Mouse (Mus musculus): ENCODE results near the gene Pigt. TPM values are rescaled to one million over a fixed set of nuclear protein-coding genes. Genes with fewer than 3 reads are reported as not detected.

Pigt gene
- total RNA-seq, 2 experiments from 2014 or later, result 36.8 to 41.0 TPM

DNA sequence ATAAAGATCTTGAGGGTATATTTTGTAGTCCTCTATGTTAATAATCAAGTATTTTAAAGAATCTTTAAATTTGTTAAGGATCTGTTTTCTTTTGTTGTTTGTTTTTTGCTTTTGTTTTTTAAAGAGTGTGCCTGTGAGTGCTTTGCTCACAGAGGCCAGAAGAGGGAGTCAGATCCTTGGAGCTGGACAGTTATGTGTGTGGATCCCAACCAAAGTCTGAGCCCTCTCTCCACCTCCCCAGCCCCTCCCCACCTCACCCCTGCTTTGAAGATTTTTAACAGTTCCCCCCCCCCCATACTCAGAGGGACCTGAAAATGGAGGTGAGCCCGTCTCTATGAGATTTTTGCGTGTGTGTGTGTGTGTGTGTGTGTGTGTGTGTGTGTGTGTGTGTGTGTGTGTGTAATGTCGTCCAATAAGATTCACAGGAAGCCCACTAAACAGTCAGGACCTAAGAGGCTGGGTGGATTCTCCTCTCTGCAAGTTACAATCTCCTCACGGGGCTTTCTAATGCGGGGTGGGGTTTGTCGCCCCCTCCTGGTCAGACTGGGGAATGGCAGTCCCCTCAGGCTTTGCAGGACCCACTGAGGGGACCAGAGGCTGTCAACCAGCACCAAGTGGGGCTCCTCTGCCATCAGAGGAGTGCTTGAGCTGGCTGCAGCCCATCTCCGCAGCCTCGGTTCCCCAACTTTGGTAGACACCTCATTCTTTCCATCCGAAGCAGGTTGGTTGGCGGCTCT lies 20.3 kb downstream of the Pigt start:
- intact Hi-C loops (cut with DNase I; ENCODE audit: low total_unique reads), result loop anchor here (2.0 kb wide), 1 partner anchor 103 kb away; no protein-coding TSS in a partner anchor
- DNase-seq, result peak; percentile 48

- intact Hi-C loops (cut with DNase I; ENCODE audit: low total_unique reads), result loop anchor here (2.0 kb wide), 1 partner anchor 104 kb away; no protein-coding TSS in a partner anchor
These were observed 21.2 kb downstream of the Pigt start for GRCm38 (mm10) chr2:164518266-164519170.

GRCm38 (mm10) chr2:164519171-164519526 lies 21.8 kb downstream of the Pigt start:
- DNase-seq, result no peak
- intact Hi-C loops (cut with DNase I; ENCODE audit: low total_unique reads), result loop anchor here (2.0 kb wide), 1 partner anchor 104 kb away; no protein-coding TSS in a partner anchor

More at GRCm38 (mm10) chr2:164518266-164519170, 21.2 kb downstream of the Pigt start:
- no peak for DNase-seq

DNA sequence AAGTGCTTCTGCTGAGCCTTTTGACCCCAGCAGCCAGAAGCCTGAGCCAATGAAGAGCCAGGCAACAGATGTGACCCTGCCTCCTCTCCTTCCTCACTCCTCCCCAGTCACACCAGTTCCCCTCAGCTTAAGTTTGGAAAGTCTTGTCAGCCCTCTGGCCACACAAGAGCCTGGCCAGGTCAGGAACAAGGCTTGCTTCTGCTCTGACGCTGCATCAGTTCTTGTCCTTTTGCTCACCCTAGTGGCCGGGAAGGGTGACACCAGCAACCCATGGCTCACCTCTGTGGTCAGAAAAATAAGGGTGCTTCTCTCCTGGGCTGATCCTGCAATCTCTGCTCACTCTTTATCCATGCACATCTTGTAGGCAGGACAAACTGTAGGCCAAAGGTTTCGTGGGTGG lies 23.5 kb downstream of the Pigt start:
- intact Hi-C loops (cut with DNase I; ENCODE audit: low total_unique reads), result no loop called here
- peak; percentile 42 for DNase-seq

- intact Hi-C loops (cut with DNase I; ENCODE audit: low total_unique reads), result no loop called here
- no peak for DNase-seq
These were observed 24.5 kb downstream of the Pigt start for GRCm38 (mm10) chr2:164521841-164522240.

DNA sequence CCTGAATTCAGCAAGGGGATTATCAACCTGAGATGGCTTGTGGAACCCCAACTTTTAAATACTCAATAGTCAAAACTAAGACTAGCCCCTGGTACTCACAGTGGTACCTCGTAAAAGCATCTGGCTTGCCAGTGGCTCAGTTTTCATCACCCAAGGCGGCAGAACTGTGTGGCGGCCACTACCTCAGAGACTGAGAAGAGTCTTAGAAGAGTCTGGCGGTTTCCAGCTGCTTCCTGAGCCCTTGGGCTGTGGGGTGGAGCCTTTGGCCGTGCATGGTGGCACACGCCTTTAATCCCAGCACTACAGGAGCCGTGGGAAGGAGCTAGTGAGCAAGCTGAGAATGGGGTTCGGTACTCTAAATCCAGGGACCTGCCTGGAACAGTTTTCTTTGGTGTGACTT lies 25.0 kb downstream of the Pigt start:
- intact Hi-C loops (cut with DNase I; ENCODE audit: low total_unique reads), result no loop called here
- DNase-seq, result no peak

DNA sequence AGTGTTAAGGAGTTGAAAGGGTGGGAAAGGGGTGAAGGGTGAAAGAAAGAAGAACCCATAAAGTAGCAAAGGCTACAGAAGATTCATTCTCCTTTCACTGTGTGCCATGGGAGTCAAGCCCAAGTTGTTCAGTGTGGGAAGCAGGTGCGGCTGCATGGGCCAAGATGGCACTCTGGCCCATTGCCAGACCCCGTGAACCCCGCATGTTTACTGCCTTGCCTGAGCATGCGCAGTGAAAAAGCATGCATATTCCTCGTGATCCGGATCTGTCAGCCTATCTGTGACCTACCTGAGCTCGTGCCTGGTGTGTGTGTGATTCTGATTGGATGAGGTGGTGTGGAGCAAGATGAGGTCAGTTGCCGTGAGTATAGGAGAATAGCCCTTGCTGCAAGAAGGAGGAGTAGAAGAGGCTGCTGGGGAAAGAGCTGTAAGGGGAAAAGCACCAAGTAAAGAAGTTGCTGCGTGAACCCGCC lies 26.0 kb downstream of the Pigt start:
- intact Hi-C loops (cut with DNase I; ENCODE audit: low total_unique reads), result no loop called here

GRCm38 (mm10) chr2:164528557-164528956 lies 31.2 kb downstream of the Pigt start:
- intact Hi-C loops (cut with DNase I; ENCODE audit: low total_unique reads), result no loop called here
- no peak for DNase-seq

More for the DNA sequence above, 26.0 kb downstream of the Pigt start:
- no peak for DNase-seq

DNA sequence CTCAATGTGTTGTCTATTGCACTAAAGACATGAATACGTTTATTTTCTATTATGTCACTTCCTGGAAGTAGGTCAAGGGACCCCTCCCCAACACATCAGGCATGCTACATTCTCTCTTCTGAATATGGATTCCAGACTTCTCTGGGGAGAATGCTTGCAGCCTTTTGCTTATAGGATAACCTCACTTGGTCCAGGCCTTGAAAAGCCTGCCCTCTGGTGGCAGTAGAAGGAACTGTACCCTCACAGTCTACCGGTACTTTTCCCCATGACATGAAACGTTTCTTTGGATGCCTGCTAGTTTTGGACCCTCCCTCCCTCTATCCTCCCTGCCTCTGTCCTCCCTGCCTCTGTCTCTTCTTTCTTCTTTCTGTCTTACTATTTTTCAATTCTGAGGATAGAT lies 33.8 kb downstream of the Pigt start:
- intact Hi-C loops (cut with DNase I; ENCODE audit: low total_unique reads), result no loop called here

DNA sequence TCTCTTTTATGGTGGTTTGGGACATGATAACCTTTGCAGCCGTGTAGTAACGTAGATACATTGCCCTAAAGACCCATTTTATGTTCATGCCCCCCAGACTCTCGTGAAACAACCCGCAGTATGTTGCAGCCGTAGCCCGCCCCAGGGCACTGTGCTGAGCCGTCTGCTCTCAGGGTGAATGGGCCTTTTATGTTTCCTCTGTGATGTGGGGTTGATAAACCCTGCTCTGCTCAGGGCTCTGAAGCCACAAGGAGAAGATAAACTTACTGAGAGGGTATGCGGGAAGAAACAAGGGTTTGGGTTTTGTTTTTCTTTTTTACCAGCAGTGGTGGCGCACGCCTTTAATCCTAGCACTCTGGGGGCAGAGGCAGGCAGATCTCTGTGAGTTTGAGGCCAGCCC lies 37.0 kb downstream of the Pigt start:
- DNase-seq, result no peak
- intact Hi-C loops (cut with DNase I; ENCODE audit: low total_unique reads), result no loop called here

More for the DNA sequence above, 33.8 kb downstream of the Pigt start:
- DNase-seq, result peak; percentile 51

GRCm38 (mm10) chr2:164537003-164537402 lies 39.7 kb downstream of the Pigt start:
- no peak for DNase-seq
- intact Hi-C loops (cut with DNase I; ENCODE audit: low total_unique reads), result no loop called here

DNA sequence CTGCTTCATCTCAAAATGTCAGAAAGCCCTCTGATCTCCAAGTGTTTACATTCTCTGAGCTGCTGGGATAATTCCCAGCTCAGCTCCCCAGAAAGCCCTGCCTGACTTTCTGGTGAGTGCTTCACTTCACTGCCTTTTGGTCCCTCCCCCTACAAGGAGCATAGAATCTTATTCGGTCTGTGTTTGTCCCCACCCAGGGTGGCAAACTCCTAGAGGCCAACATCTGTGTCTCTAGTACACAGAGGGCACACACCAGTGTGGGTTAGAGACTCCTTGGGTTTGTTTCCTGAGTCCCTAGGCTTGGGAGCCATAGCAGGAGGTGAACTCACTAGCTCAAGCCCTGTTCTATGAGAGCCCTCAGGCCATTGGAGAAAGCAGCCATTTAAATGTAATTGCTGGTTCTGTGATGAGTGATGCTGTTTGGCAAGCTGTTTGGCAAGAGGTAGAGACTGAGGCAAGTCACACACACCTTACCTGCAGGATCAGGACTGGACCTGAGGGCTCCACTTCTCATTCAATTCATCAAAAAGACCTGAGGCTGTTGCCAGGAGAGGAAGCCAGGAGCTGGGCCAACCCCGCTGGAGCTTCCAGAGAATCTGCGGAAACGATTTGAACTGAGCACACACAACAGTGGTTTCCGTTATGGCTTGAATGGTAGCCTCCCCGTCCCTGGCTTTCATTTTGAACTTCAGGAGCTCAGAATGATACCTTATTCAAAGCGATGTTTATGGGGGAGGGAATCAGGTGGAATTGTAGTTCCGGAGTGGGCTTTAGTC lies 43.5 kb downstream of the Pigt start:
- intact Hi-C loops (cut with DNase I; ENCODE audit: low total_unique reads), result no loop called here
- DNase-seq, result peak; percentile 30

DNA sequence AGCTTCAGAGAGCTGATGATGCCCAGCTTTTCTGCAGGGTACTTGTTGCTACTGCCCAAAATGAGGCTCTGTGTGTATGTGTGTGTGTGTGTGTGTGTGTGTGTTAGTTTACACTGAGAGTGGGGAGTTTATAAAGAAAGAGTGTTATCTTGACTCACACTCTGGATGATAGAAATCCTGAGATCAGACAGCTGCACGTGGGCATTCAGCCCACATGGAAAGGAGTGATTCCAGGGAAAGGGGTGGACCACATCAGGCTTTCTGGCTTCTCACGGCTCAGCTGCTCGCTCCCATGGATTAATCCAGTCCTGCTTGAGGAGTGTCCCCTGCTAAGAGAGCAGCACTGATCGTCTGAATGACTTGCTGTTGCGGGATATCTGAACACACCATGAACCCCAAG lies 44.8 kb downstream of the Pigt start:
- intact Hi-C loops (cut with DNase I; ENCODE audit: low total_unique reads), result no loop called here
- no peak for DNase-seq

- intact Hi-C loops (cut with DNase I; ENCODE audit: low total_unique reads), result no loop called here
- DNase-seq, result no peak
These were observed 45.3 kb downstream of the Pigt start for GRCm38 (mm10) chr2:164542598-164542997.

- intact Hi-C loops (cut with DNase I; ENCODE audit: low total_unique reads), result no loop called here
- DNase-seq, result no peak
These were observed 46.4 kb downstream of the Pigt start for GRCm38 (mm10) chr2:164543745-164544144.

DNA sequence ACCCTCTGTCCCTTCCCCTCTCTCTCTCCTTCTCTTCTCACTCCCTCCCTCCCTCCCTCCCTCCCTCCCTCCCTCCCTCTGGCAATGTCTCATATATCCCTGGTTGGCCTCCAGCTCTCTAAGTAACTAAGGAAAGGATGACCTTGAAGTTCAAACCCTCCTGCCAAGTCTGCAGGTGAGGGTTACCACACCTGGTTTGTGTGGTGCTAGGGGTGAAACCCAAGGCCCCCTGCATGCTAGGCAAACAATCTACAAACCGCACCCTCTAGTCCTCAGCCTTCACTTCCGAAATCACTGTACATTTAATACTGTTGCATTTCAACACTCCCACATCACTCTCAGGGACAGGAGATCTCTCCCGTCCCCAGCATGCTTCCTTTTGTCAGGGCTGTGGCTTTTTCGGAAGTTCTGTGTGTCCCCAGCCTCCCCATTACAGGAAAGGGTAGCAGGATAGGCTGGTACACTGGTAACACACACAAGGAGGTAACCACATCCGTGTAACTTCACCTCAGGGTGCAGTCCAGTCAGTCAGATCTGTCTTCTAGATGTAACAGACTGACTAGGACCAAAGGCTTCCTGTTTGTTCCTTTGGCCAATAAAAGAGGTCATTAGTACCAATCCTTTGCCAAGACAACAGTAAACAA lies 47.3 kb downstream of the Pigt start:
- DNase-seq, result no peak
- intact Hi-C loops (cut with DNase I; ENCODE audit: low total_unique reads), result no loop called here

DNA sequence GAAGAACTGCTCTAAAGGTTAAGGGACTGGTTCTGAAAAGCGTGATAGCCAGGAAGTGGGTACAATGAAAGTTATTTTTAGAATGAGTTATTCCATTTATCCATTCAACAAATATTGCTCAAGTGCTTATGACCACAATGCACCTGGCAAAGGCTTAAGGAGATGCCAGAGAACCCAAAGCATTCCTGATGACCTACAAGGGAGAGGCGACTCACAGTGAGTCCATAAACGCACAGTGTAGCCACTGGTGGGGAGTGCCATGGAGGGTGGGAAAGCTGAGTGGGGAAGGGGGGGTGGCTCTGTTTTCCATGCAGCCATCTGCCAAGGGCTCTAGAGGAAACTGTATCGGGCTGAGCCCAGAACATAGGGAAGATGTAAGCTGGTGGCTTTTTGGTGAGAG lies 52.0 kb downstream of the Pigt start:
- no peak for DNase-seq
- intact Hi-C loops (cut with DNase I; ENCODE audit: low total_unique reads), result no loop called here

DNA sequence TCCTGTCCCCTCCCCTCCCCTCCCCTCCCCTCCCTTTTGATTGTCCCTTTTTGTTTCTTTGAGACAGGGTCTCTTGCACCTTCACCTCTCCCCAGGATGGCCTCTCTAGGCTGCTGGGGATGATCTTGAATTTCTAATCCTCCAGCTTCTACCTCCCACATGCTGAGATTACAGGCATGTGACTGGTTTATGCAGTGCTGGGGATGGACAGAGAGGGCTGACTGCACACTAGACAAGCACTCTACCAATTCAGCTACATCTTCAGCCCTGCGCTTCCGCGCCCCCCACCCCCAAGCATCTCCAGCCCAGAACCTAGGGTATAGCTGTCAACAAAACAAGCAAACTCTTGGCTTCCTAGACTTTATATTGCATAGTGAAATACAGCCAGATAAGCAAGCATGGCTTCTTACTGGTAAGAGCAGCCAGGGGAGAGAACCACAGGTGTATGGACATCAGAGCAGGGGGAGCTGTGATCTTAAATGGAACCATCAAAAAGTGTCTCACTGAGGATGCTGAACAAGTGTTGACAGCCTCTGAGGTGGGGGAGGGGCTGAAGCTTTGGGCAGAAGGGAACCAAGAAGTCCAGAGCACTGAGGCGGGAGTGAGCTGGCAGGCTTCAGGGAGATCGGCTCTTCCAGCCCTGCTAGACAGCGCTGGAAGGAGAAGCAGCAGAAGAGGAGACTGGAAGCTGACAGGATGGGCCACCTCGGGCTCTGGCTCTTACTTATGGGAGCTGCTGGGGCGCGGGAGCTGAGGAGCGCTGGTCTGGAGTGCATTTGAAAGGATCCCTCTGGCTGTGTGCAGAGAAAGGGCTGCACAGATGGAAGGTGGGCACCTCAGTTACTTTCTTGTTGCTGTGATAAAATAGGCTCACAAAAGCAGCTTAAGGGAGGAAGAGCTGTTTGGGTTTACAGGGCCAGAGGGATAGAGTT lies 52.9 kb downstream of the Pigt start:
- DNase-seq, result no peak
- intact Hi-C loops (cut with DNase I; ENCODE audit: low total_unique reads), result no loop called here
